Mouse (Mus musculus): ENCODE measurements at regions not wholly inside any gene's neighbourhood (a gene's known extent, or its start where the extent isn't known, plus 50 kb on each side); places are given as distances from the start of the nearest gene placed in this dataset.

DNA sequence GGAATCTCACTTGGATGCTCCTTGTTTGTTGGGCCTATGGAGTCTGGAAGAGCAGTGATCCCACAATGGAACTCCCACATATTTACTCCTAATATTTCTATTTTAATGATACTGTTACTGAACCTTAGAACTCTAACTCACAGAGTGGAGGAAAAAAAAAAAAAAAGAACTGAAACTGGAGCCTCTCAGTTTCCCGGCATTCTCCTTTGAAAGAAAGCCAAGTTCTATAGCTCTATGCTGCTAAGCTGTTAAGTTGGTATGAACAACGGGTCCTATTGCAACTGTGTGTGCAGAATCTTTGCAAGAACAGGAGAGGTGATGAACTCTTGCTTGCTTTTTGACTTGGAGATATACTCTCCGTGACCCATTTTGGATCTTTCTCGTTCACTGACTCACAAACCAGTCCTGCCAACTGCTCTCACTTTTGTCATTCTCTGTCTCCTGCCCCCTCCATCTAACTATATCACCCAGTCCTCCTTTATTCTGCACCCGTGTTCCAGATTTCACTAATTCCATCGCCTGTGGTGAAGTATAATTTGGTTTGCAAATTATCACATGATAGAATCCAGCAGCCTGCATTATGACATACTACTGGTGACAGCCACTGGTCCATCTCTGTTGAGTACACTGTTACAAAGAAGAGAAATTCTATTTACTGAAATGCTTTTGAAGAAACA lies 92.6 kb upstream of the Ctsc start:
- DNase-seq (ENCODE audit: low spot score) (no peak), ATAC-seq (replicated peaks; ENCODE audit: low FRiP score, low read depth) (no peak)
- no peak overlapping the region for H3K4me3 ChIP-seq (replicated peaks; ENCODE audit: low read depth, low read length)
- no peak overlapping the region for H3K4me2 ChIP-seq (ENCODE audit: low read length)
- no peak overlapping the region for H3K27ac ChIP-seq
- 68% methylated on average over 6 of the region's 6 CpGs for WGBS
- no peaks in the 10 kb centered on the region for H3K27me3 ChIP-seq (ENCODE audit: insufficient read depth, low read length)
- no peak overlapping the region for H3K9ac ChIP-seq (ENCODE audit: low read depth, low read length)
- TF ChIP-seq CTCF (IDR thresholded peaks at IDR 0.05; ENCODE audit: low read depth) = no peak
- H3K4me1 ChIP-seq (replicated peaks; ENCODE audit: insufficient read depth, low read length) = no peaks in the 10 kb centered on the region
- H3K36me3 ChIP-seq (ENCODE audit: insufficient read depth, low read length) = no peaks in the 10 kb centered on the region
- no peaks in the 10 kb centered on the region for H3K9me3 ChIP-seq (replicated peaks; ENCODE audit: low read length)

DNA sequence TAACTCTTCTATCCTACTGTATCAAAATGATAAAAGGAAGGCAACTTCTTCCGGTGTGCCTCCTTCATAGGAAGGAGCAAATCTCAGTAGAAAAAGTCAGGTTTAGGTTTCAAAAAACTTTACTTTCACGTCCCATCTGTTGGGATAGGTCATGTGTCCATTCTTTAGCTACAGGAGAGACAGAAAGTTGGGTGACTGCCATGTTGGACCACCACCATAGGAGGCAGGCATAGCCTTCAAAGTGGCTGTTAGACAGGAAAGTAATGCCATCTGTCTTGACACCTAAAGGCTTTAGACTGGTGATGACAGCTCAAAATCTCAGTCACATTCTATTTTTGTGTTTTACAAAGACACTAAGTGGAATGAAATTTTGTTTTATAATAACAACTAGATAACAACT lies 90.3 kb upstream of the Ctsc start:
- no peak overlapping the region for H3K9ac ChIP-seq (ENCODE audit: low read depth, low read length)
- no peak for TF ChIP-seq CTCF (IDR thresholded peaks at IDR 0.05; ENCODE audit: low read depth)
- no peak overlapping the region for H3K4me3 ChIP-seq (replicated peaks; ENCODE audit: low read depth, low read length)
- no peaks in the 10 kb centered on the region for H3K27me3 ChIP-seq (ENCODE audit: insufficient read depth, low read length)
- H3K9me3 ChIP-seq (replicated peaks; ENCODE audit: low read length) = no peaks in the 10 kb centered on the region
- H3K4me2 ChIP-seq (ENCODE audit: low read length) = no peak overlapping the region
- 76% methylated on average over 2 of the region's 2 CpGs for WGBS
- no peak overlapping the region for H3K27ac ChIP-seq
- ATAC-seq (replicated peaks; ENCODE audit: low FRiP score, low read depth) (no peak), DNase-seq (ENCODE audit: low spot score) (no peak)
- H3K36me3 ChIP-seq (ENCODE audit: insufficient read depth, low read length) = no peaks in the 10 kb centered on the region
- H3K4me1 ChIP-seq (replicated peaks; ENCODE audit: insufficient read depth, low read length) = no peaks in the 10 kb centered on the region

DNA sequence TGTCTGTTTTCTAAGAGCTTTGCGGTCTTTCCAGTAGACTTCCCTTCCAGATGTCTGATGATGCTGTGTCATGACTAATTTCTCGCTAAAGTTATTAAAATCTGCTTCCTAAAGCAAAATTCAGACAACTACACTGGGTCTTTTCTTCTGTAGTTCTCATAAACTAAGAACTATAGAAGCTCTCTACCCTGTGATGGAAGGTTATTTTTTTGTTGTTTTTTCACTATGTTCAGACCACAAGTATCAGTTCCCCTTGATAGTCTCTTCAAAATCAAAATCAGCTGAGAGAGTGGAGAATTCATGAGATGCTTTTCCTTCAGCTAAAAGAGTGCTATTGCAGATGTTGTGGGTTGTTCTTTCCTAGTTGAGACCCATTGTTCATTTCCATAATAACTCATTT lies 85.1 kb upstream of the Ctsc start:
- Histone ChIP-seq H3K9me3 (replicated peaks; ENCODE audit: low read length) (no peaks in the 10 kb centered on the region), H3K4me3 (replicated peaks; ENCODE audit: low read depth, low read length) (no peak overlapping the region), H3K27ac (no peak overlapping the region), H3K27me3 (ENCODE audit: insufficient read depth, low read length) (no peaks in the 10 kb centered on the region), H3K4me2 (ENCODE audit: low read length) (no peak overlapping the region), H3K36me3 (ENCODE audit: insufficient read depth, low read length) (no peaks in the 10 kb centered on the region), H3K4me1 (replicated peaks; ENCODE audit: insufficient read depth, low read length) (no peaks in the 10 kb centered on the region), H3K9ac (ENCODE audit: low read depth, low read length) (no peak overlapping the region)
- ATAC-seq (replicated peaks; ENCODE audit: low FRiP score, low read depth) (no peak), DNase-seq (ENCODE audit: low spot score) (no peak)
- 86% methylated on average over 2 of the region's 2 CpGs for WGBS
- no peak for TF ChIP-seq CTCF (IDR thresholded peaks at IDR 0.05; ENCODE audit: low read depth)

DNA sequence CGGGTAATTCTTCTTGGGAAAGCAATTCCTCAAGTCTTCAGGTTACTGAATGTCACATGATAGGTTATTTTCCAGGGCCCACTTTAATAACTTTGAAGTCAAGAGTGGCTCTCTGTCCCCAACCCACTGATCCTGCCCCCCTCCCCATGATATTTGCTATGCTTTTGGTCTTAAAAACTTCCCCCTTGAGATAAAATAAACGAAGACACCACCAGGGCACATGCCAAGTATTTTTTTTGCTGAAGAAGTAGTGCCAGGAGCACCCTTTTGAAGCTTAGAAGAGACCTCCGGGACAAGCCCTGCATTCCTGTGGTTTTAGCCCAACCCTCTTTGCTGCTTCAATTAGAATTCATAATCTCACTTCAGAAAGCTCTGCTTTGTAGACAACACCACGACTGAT lies 78.8 kb upstream of the Ctsc start:
- Histone ChIP-seq H3K9me3 (replicated peaks; ENCODE audit: low read length) (no peaks in the 10 kb centered on the region), H3K27me3 (ENCODE audit: insufficient read depth, low read length) (no peaks in the 10 kb centered on the region), H3K27ac (no peak overlapping the region), H3K36me3 (ENCODE audit: insufficient read depth, low read length) (no peaks in the 10 kb centered on the region), H3K4me3 (replicated peaks; ENCODE audit: low read depth, low read length) (no peak overlapping the region), H3K4me2 (ENCODE audit: low read length) (no peak overlapping the region), H3K9ac (ENCODE audit: low read depth, low read length) (no peak overlapping the region), H3K4me1 (replicated peaks; ENCODE audit: insufficient read depth, low read length) (no peaks in the 10 kb centered on the region)
- DNase-seq (ENCODE audit: low spot score) = no peak
- ATAC-seq (replicated peaks; ENCODE audit: low FRiP score, low read depth) = no peak
- TF ChIP-seq CTCF (IDR thresholded peaks at IDR 0.05; ENCODE audit: low read depth) = no peak
- 40% methylated on average over 4 of the region's 4 CpGs for WGBS

DNA sequence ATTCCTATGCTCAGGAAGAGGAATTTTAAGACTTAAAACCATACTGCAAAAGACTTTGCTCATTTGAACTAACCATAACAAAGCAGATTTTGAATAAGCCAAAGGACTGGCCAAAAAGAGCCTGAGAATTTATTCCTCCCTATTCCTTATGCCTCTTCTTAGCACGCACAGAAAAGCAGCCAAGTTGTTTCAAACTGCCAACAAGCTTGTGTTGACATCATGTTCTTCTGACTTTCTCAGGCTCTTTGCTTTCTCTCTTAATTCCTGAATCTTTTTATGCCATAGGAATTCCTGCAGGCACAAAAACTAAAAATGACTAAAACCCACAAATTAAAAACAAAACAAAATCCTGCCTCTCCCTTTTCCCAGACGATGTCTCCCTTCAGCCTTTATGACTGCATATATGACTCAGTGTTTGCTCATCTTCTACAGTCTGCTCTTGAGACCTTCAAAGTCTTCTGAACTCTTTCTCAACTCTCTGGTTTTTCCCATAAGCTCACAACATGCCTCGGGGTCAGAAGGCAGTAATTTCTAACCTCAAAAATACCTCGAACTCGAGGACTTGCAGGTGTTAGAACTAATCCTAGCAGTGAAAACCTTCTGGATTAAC lies 77.9 kb upstream of the Ctsc start:
- Histone ChIP-seq H3K27ac (no peak overlapping the region), H3K4me1 (replicated peaks; ENCODE audit: insufficient read depth, low read length) (no peaks in the 10 kb centered on the region), H3K36me3 (ENCODE audit: insufficient read depth, low read length) (no peaks in the 10 kb centered on the region), H3K27me3 (ENCODE audit: insufficient read depth, low read length) (no peaks in the 10 kb centered on the region), H3K9me3 (replicated peaks; ENCODE audit: low read length) (no peaks in the 10 kb centered on the region), H3K4me3 (replicated peaks; ENCODE audit: low read depth, low read length) (no peak overlapping the region), H3K4me2 (ENCODE audit: low read length) (no peak overlapping the region), H3K9ac (ENCODE audit: low read depth, low read length) (no peak overlapping the region)
- DNase-seq (ENCODE audit: low spot score) (no peak), ATAC-seq (replicated peaks; ENCODE audit: low FRiP score, low read depth) (no peak)
- WGBS = 75% methylated on average over 5 of the region's 5 CpGs
- no peak for TF ChIP-seq CTCF (IDR thresholded peaks at IDR 0.05; ENCODE audit: low read depth)

DNA sequence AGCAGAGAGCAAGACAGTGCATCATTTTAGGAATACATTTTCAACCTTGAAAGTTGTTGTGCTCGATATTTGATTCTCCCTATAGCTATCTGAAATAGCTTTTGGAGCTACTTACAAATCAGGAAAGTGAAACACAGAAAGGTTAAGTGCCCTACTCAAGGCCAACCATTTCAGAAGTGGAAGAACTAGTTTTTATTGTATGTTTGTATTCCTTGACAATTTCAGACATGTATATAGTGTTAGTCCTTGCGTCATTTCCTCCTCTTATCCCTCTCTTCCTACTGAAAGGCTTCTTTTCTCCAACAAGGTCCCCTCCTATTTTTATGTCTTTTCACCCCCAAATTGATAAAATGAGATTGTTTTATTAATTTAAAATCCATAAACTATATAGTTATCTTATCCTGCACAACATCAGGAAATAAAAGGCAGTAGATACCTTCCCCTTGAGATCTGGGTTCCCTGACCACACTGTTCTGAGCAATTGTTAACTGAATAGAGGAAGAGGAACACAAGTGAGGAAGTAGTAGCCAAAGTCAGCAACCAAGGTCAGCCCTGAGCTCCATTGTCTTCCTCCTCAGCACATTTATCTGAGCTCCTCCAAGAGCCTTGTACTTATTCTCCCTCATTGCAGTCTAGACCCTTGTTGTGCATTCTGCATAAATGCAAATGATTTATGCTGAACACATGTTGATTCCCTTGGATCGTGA lies 76.1 kb upstream of the Ctsc start:
- Histone ChIP-seq H3K4me1 (replicated peaks; ENCODE audit: insufficient read depth, low read length) (no peaks in the 10 kb centered on the region), H3K4me2 (ENCODE audit: low read length) (no peak overlapping the region), H3K27ac (no peak overlapping the region), H3K4me3 (replicated peaks; ENCODE audit: low read depth, low read length) (no peak overlapping the region), H3K9me3 (replicated peaks; ENCODE audit: low read length) (no peaks in the 10 kb centered on the region), H3K9ac (ENCODE audit: low read depth, low read length) (no peak overlapping the region), H3K27me3 (ENCODE audit: insufficient read depth, low read length) (no peaks in the 10 kb centered on the region), H3K36me3 (ENCODE audit: insufficient read depth, low read length) (no peaks in the 10 kb centered on the region)
- WGBS = 81% methylated on average over 3 of the region's 3 CpGs
- DNase-seq (ENCODE audit: low spot score) (no peak), ATAC-seq (replicated peaks; ENCODE audit: low FRiP score, low read depth) (no peak)
- TF ChIP-seq CTCF (IDR thresholded peaks at IDR 0.05; ENCODE audit: low read depth) = no peak

Measured in kidney, postnatal 0 days (tissue).